Mouse (Mus musculus) heart, embryonic 15.5 days (tissue): Measurements from ENCODE around the gene Gapt. TPM values are rescaled to one million over a fixed set of nuclear protein-coding genes. Genes with fewer than 3 reads are reported as not detected.
A peak's percentile ranks its signal among the peaks of the same experiment; 100 is the strongest.
"Not testable (repeated sequence)": the region's sequence is repeated elsewhere in the genome, so short reads cannot be mapped to it uniquely, and the experiment has no call there.

ENCODE experiments used
- ATAC-seq: fragments of 200-750 bp; cut with Nextera tagmentation; replicated peaks from 2 replicates; pipeline ENCODE4 v1.8.0; 2017; ENCODE audit warnings: low read depth, moderate TSS enrichment; ENCODE audit not compliant: insufficient number of reproducible peaks, insufficient read depth, low FRiP score
- H3K27ac ChIP-seq: fragments of 300-500 bp; sonication (generic); 2 replicates; pipeline ENCODE4 v1.5.1; 2015; ENCODE audit warnings: mild to moderate bottlenecking, inconsistent platforms
- H3K27me3 ChIP-seq: fragments of 300-500 bp; sonication (generic); 2 replicates; pipeline ENCODE4 v1.6.1; 2015; ENCODE audit warnings: inconsistent platforms
- H3K36me3 ChIP-seq: fragments of 300-500 bp; sonication (generic); 2 replicates; pipeline ENCODE4 v1.6.1; 2015; ENCODE audit warnings: mild to moderate bottlenecking, inconsistent platforms
- H3K4me1 ChIP-seq: fragments of 300-500 bp; sonication (generic); replicated peaks from 2 replicates; pipeline ENCODE4 v1.6.1; 2015; ENCODE audit warnings: inconsistent platforms
- H3K4me2 ChIP-seq: fragments of 300-500 bp; sonication (generic); 2 replicates; pipeline ENCODE4 v1.6.1; 2015; ENCODE audit warnings: inconsistent platforms, mild to moderate bottlenecking, moderate library complexity
- H3K4me3 ChIP-seq: fragments of 300-500 bp; sonication (generic); 2 replicates; pipeline ENCODE4 v1.5.1; 2015; ENCODE audit warnings: mild to moderate bottlenecking, inconsistent platforms
- H3K9ac ChIP-seq: fragments of 300-500 bp; sonication (generic); 2 replicates; pipeline ENCODE4 v1.6.1; 2015; ENCODE audit warnings: mild to moderate bottlenecking, inconsistent platforms
- H3K9me3 ChIP-seq: fragments of 300-500 bp; sonication (generic); replicated peaks from 2 replicates; pipeline ENCODE4 v1.6.1; 2016; ENCODE audit warnings: inconsistent platforms
- whole genome bisulfite sequencing: fragments of 180-500 bp; shearing (Covaris S2); methylation state at CpG from one replicate; pipeline ENCODE4 v1.1.7; 2015; ENCODE audit warnings: mixed read lengths; 5-methylcytosine and 5-hydroxymethylcytosine counted together
- polyA plus RNA-seq: library from polyadenylated mRNA; unstranded; fragments of >200 nt; fragmentation: Nextera tagmentation; extraction: Ambion mirVana; gene quantifications from 2 replicates; pipeline ENCODE4 v1.2.1, GENCODE M21; 2015

Gene Gapt
- polyA plus RNA-seq, 1 experiment from 2014 or later, result 0.14 TPM

GRCm38 (mm10) chr13:110394291-110395178 lies 37.5 kb upstream of the Gapt start, which contains the start of gene Plk2:
Gene Plk2, plus strand, starts transcription at chr13:110395046.
- WGBS, result 0% methylated on average over 71 of the region's 71 CpGs
- H3K4me2 ChIP-seq, result peak within 1 kb of the TSS; percentile 94
- peak; percentile 93 for ATAC-seq
- no peaks in the 10 kb centered on the region for H3K27me3 ChIP-seq
- no peaks in the 10 kb centered on the region for H3K9me3 ChIP-seq
- H3K4me3 ChIP-seq, result peak within 1 kb of the TSS; percentile 74
- peak within 1 kb of the TSS; percentile 94 for H3K9ac ChIP-seq
- H3K36me3 ChIP-seq, result peaks cover 21% of the 10 kb centered on the region
- peaks cover 24% of the 10 kb centered on the region for H3K4me1 ChIP-seq
- H3K27ac ChIP-seq, result peak within 1 kb of the TSS; percentile 92

GRCm38 (mm10) chr13:110392631-110393030 lies 35.6 kb upstream of the Gapt start:
- Histone ChIP-seq H3K9me3 (no peaks in the 10 kb centered on the region), H3K4me1 (peaks cover 5% of the 10 kb centered on the region), H3K4me2 (no peak overlapping the region), H3K27ac (no peak overlapping the region), H3K9ac (no peak overlapping the region), H3K4me3 (no peak overlapping the region), H3K36me3 (peaks cover 2% of the 10 kb centered on the region), H3K27me3 (no peaks in the 10 kb centered on the region)
- ATAC-seq, result no peak
- 42% methylated on average over 3 of the region's 3 CpGs for WGBS

- 13% methylated on average over 8 of the region's 8 CpGs for WGBS
- Histone ChIP-seq H3K4me3 (no peak overlapping the region), H3K9ac (no peak overlapping the region), H3K27ac (no peak overlapping the region), H3K4me1 (0 out of 2 replicates have a peak, but pooled peaks cover 4% of the 10 kb centered on the region), H3K36me3 (no peaks in the 10 kb centered on the region), H3K9me3 (no peaks in the 10 kb centered on the region), H3K27me3 (no peaks in the 10 kb centered on the region), H3K4me2 (no peak overlapping the region)
- ATAC-seq, result no peak
These were observed 35.2 kb upstream of the Gapt start for GRCm38 (mm10) chr13:110392210-110392609.

- Histone ChIP-seq H3K9ac (no peak overlapping the region), H3K27me3 (no peaks in the 10 kb centered on the region), H3K4me3 (no peak overlapping the region), H3K4me1 (no peaks in the 10 kb centered on the region), H3K27ac (no peak overlapping the region), H3K4me2 (no peak overlapping the region), H3K36me3 (no peaks in the 10 kb centered on the region), H3K9me3 (no peaks in the 10 kb centered on the region)
- ATAC-seq, result no peak
- 61% methylated on average over 6 of the region's 6 CpGs for WGBS
These were observed 27.5 kb upstream of the Gapt start for GRCm38 (mm10) chr13:110384514-110384913.

- Histone ChIP-seq H3K9me3 (no peaks in the 10 kb centered on the region), H3K27ac (no peak overlapping the region), H3K4me3 (no peak overlapping the region), H3K36me3 (no peaks in the 10 kb centered on the region), H3K27me3 (no peaks in the 10 kb centered on the region), H3K9ac (no peak overlapping the region), H3K4me1 (peaks cover 3% of the 10 kb centered on the region; the same call in 1 of the 2 replicates), H3K4me2 (no peak overlapping the region)
- WGBS, result 19% methylated on average over 5 of the region's 5 CpGs
- ATAC-seq, result no peak
These were observed 25.5 kb upstream of the Gapt start for GRCm38 (mm10) chr13:110382447-110382901.

GRCm38 (mm10) chr13:110369673-110370072 lies 12.7 kb upstream of the Gapt start:
- Histone ChIP-seq H3K27ac (no peak overlapping the region), H3K4me1 (no peaks in the 10 kb centered on the region), H3K36me3 (no peaks in the 10 kb centered on the region), H3K4me2 (no peak overlapping the region), H3K27me3 (no peaks in the 10 kb centered on the region), H3K9ac (no peak overlapping the region), H3K4me3 (no peak overlapping the region), H3K9me3 (no peaks in the 10 kb centered on the region)
- 88% methylated on average over 1 of the region's 1 CpGs for WGBS
- no peak for ATAC-seq

GRCm38 (mm10) chr13:110368556-110369040 lies 11.6 kb upstream of the Gapt start:
- H3K27me3 ChIP-seq, H3K9me3 ChIP-seq, H3K4me2 ChIP-seq, H3K4me3 ChIP-seq, H3K36me3 ChIP-seq, H3K27ac ChIP-seq, H3K9ac ChIP-seq, ATAC-seq, H3K4me1 ChIP-seq: not testable (repeated sequence)
- 45% methylated on average over 6 of the region's 6 CpGs for WGBS

- Histone ChIP-seq H3K36me3 (no peaks in the 10 kb centered on the region), H3K4me1 (no peaks in the 10 kb centered on the region), H3K9me3 (no peaks in the 10 kb centered on the region), H3K27me3 (no peaks in the 10 kb centered on the region), H3K9ac (no peak overlapping the region), H3K4me3 (no peak overlapping the region), H3K4me2 (no peak overlapping the region), H3K27ac (no peak overlapping the region)
- 57% methylated on average over 3 of the region's 3 CpGs for WGBS
- ATAC-seq, result no peak
These were observed 11.1 kb upstream of the Gapt start for GRCm38 (mm10) chr13:110367961-110368555.

- WGBS, result 86% methylated on average over 3 of the region's 3 CpGs
- Histone ChIP-seq H3K27ac (no peak overlapping the region), H3K36me3 (no peaks in the 10 kb centered on the region)
These were observed 9.5 kb upstream of the Gapt start for GRCm38 (mm10) chr13:110366477-110366876.

GRCm38 (mm10) chr13:110363722-110364121 lies 6.7 kb upstream of the Gapt start:
- H3K27me3 ChIP-seq, result no peaks in the 10 kb centered on the region
- ATAC-seq, result no peak
- H3K4me3 ChIP-seq, result no peak overlapping the region
- no peak overlapping the region for H3K4me2 ChIP-seq
- H3K36me3 ChIP-seq, result no peaks in the 10 kb centered on the region
- H3K9me3 ChIP-seq, result no peaks in the 10 kb centered on the region
- 69% methylated on average over 6 of the region's 6 CpGs for WGBS
- no peak overlapping the region for H3K9ac ChIP-seq
- no peaks in the 10 kb centered on the region for H3K4me1 ChIP-seq
- no peak overlapping the region for H3K27ac ChIP-seq

More at GRCm38 (mm10) chr13:110366477-110366876, 9.5 kb upstream of the Gapt start:
- H3K4me3 ChIP-seq, result no peak overlapping the region
- H3K4me2 ChIP-seq, result no peak overlapping the region
- H3K27me3 ChIP-seq, result no peaks in the 10 kb centered on the region
- no peak for ATAC-seq
- no peaks in the 10 kb centered on the region for H3K4me1 ChIP-seq
- H3K9me3 ChIP-seq, result no peaks in the 10 kb centered on the region
- no peak overlapping the region for H3K9ac ChIP-seq

GRCm38 (mm10) chr13:110351051-110351450 lies 5.9 kb downstream of the Gapt start:
- H3K4me2 ChIP-seq, result no peak overlapping the region
- no peaks in the 10 kb centered on the region for H3K27me3 ChIP-seq
- no peaks in the 10 kb centered on the region for H3K4me1 ChIP-seq
- H3K9ac ChIP-seq, result no peak overlapping the region
- 76% methylated on average over 6 of the region's 6 CpGs for WGBS
- H3K9me3 ChIP-seq, result no peaks in the 10 kb centered on the region
- no peak for ATAC-seq
- H3K36me3 ChIP-seq, result no peaks in the 10 kb centered on the region
- no peak overlapping the region for H3K4me3 ChIP-seq
- H3K27ac ChIP-seq, result no peak overlapping the region
